Mouse (Mus musculus) kidney, postnatal 0 days (tissue): ENCODE results near the gene Tmed11. TPM values are rescaled to one million over a fixed set of nuclear protein-coding genes. Genes with fewer than 3 reads are reported as not detected.
A peak's percentile ranks its signal among the peaks of the same experiment; 100 is the strongest.
"Not testable (repeated sequence)": the region's sequence is repeated elsewhere in the genome, so short reads cannot be mapped to it uniquely, and the experiment has no call there.

Experiments used
- ATAC-seq: fragments of 200-750 bp; cut with Nextera tagmentation; replicated peaks from 2 replicates; pipeline ENCODE4 v1.8.0; 2017; ENCODE audit warnings: low read depth, moderate number of reproducible peaks, moderate TSS enrichment, moderate library complexity; ENCODE audit not compliant: low FRiP score
- DNase-seq: peaks from one replicate; pipeline ENCODE4 v3.0.0-alpha.2; 2016; ENCODE audit warnings: low spot score
- H3K27ac ChIP-seq: fragments of 300-500 bp; sonication (generic); 2 replicates; pipeline ENCODE4 v1.5.1; 2014; ENCODE audit warnings: mild to moderate bottlenecking
- H3K27me3 ChIP-seq: fragments of 300-500 bp; sonication (generic); 2 replicates; pipeline ENCODE4 v1.6.1; 2014; ENCODE audit warnings: low read length, mixed read lengths; ENCODE audit not compliant: insufficient read depth
- H3K36me3 ChIP-seq: fragments of 300-500 bp; sonication (generic); 2 replicates; pipeline ENCODE4 v1.6.1; 2014; ENCODE audit warnings: low read length, mixed read lengths; ENCODE audit not compliant: insufficient read depth
- H3K4me1 ChIP-seq: fragments of 300-500 bp; sonication (generic); replicated peaks from 2 replicates; pipeline ENCODE4 v1.6.1; 2014; ENCODE audit warnings: antibody characterized with exemption, low read length, mixed read lengths; ENCODE audit not compliant: insufficient read depth
- H3K4me2 ChIP-seq: fragments of 300-500 bp; sonication (generic); 2 replicates; pipeline ENCODE4 v1.6.1; 2014; ENCODE audit warnings: mild to moderate bottlenecking, low read length, moderate library complexity, mixed read lengths
- H3K4me3 ChIP-seq: fragments of 300-500 bp; sonication (generic); replicated peaks from 2 replicates; pipeline ENCODE4 v1.5.1; 2014; ENCODE audit warnings: low read depth, low read length
- H3K9ac ChIP-seq: fragments of 300-500 bp; sonication (generic); 2 replicates; pipeline ENCODE4 v1.6.1; 2014; ENCODE audit warnings: low read depth, low read length
- H3K9me3 ChIP-seq: fragments of 300-500 bp; sonication (generic); replicated peaks from 2 replicates; pipeline ENCODE4 v1.6.1; 2016; ENCODE audit warnings: low read length, inconsistent platforms, mixed read lengths
- CTCF ChIP-seq: IDR thresholded peaks from 2 replicates; pipeline ENCODE4 v1.5.1; 2016; ENCODE audit warnings: antibody characterized with exemption, low read depth, mild to moderate bottlenecking, moderate library complexity
- WGBS: fragments of 180-500 bp; shearing (Covaris S2); extraction: QIAGEN DNeasy Blood & Tissue Kit; methylation state at CpG from one replicate; pipeline ENCODE4 v1.1.7; 2014; 5-methylcytosine and 5-hydroxymethylcytosine counted together
- polyA plus RNA-seq: library from polyadenylated mRNA; unstranded; fragments of >200 nt; fragmentation: Nextera tagmentation; extraction: Ambion mirVana; gene quantifications from 2 replicates; pipeline ENCODE4 v1.2.1, GENCODE M21; 2015

Tmed11 gene
- polyA plus RNA-seq, 1 experiment from 2014 or later: not detected

DNA sequence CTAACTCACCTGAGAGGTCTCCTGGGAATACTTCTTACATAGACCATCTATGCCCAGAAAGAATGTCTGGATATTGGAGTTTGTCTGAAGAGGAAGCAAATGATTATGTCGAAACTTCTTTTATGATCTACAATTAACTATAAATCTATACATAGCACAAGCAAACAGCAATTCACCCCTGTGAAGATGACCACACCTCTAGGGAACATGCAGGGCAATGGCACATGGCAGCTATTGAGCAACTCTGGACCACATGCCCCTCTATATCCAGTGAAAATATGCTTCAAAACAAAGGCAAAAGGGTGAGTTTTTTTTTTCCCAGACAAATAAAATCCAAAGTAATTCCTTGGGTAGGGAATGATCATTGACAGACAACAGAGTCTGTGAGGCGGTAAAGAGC is 35.2 kb downstream of the Tmed11 start:
- H3K36me3 ChIP-seq: no peaks in the 10 kb centered on the region
- no peak for DNase-seq
- H3K9ac ChIP-seq: no peak overlapping the region
- H3K9me3 ChIP-seq: no peaks in the 10 kb centered on the region
- TF ChIP-seq CTCF: no peak
- H3K27ac ChIP-seq: no peak overlapping the region
- ATAC-seq: no peak
- no peak overlapping the region for H3K4me3 ChIP-seq
- no peak overlapping the region for H3K4me2 ChIP-seq
- 79% methylated on average over 2 of the region's 2 CpGs for WGBS
- no peaks in the 10 kb centered on the region for H3K4me1 ChIP-seq
- no peaks in the 10 kb centered on the region for H3K27me3 ChIP-seq

GRCm38 (mm10) chr5:108758396-108758795 is 36.8 kb downstream of the Tmed11 start:
- no peak overlapping the region for H3K27ac ChIP-seq
- no peaks in the 10 kb centered on the region for H3K27me3 ChIP-seq
- no peak overlapping the region for H3K4me3 ChIP-seq
- H3K4me2 ChIP-seq: no peak overlapping the region
- DNase-seq (peak; percentile 4), ATAC-seq (no peak)
- TF ChIP-seq CTCF: peak; percentile 53
- H3K4me1 ChIP-seq: no peaks in the 10 kb centered on the region
- no peaks in the 10 kb centered on the region for H3K9me3 ChIP-seq
- 60% methylated on average over 3 of the region's 3 CpGs for WGBS
- H3K36me3 ChIP-seq: no peaks in the 10 kb centered on the region
- H3K9ac ChIP-seq: no peak overlapping the region

- not testable (repeated sequence) for H3K9me3 ChIP-seq, H3K4me1 ChIP-seq, DNase-seq, H3K27ac ChIP-seq, H3K27me3 ChIP-seq, H3K36me3 ChIP-seq, H3K4me2 ChIP-seq, H3K4me3 ChIP-seq, H3K9ac ChIP-seq, ATAC-seq
- WGBS: 89% methylated on average over 4 of the region's 4 CpGs
Measured at GRCm38 (mm10) chr5:108751258-108751657, 43.9 kb downstream of the Tmed11 start.

- TF ChIP-seq CTCF: no peak
- WGBS: 81% methylated on average over 5 of the region's 5 CpGs
- DNase-seq (no peak), ATAC-seq (no peak)
- H3K4me3 ChIP-seq: no peak overlapping the region
- no peaks in the 10 kb centered on the region for H3K36me3 ChIP-seq
- no peak overlapping the region for H3K27ac ChIP-seq
- no peaks in the 10 kb centered on the region for H3K9me3 ChIP-seq
- H3K4me2 ChIP-seq: no peak overlapping the region
- H3K9ac ChIP-seq: no peak overlapping the region
- no peaks in the 10 kb centered on the region for H3K27me3 ChIP-seq
- no peaks in the 10 kb centered on the region for H3K4me1 ChIP-seq
Measured at GRCm38 (mm10) chr5:108750328-108751210, 44.6 kb downstream of the Tmed11 start.

- Histone ChIP-seq H3K9ac (no peak overlapping the region), H3K36me3 (no peaks in the 10 kb centered on the region), H3K4me3 (no peak overlapping the region), H3K9me3 (no peaks in the 10 kb centered on the region), H3K4me1 (no peaks in the 10 kb centered on the region), H3K27me3 (no peaks in the 10 kb centered on the region), H3K4me2 (no peak overlapping the region), H3K27ac (no peak overlapping the region)
- TF ChIP-seq CTCF: no peak
- no peak for DNase-seq
- WGBS: 70% methylated on average over 3 of the region's 3 CpGs
- no peak for ATAC-seq
Measured at GRCm38 (mm10) chr5:108744629-108745028, 50.5 kb downstream of the Tmed11 start.

DNA sequence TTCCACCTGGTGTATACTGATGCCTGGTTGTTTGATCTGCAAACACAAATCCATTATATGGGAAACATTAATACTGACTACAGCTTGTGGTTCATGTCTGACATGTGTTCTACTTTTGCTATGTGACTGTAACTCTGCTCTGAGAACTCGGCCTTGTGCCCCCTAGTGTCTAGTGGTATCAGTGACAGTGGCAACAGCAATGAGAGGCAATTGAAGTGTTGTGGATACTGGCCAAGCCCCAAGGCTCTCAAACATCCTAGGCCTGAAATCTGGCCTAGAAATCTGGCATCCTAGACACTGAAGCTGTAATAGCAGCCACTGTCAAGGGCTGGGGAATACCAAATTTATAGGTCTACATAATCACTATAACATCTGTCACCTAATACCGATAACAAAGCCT is 51.3 kb downstream of the Tmed11 start:
- WGBS: 38% methylated on average over 2 of the region's 2 CpGs
- ATAC-seq: no peak

DNA sequence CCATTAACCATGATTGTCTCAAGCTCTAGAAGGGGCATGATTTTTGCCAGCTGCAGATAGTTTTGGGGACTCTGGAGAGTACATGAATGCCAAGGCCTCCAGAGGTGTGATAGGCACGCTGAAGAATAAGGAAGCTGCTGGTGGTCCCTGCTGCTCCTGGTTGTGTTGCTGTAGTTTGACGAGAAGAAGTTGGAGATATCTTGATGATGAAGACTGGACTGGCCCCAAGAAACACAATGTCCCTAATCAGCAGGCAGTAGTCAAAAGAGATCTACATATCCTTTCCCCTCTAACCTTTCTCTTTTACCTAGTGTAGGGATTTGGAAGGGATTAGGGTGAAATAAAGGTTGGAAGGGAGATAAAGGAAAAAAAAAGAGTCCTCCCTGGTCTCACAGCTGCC is 52.6 kb downstream of the Tmed11 start:
- 73% methylated on average over 2 of the region's 2 CpGs for WGBS

More for the DNA sequence above, 51.3 kb downstream of the Tmed11 start:
- H3K4me3 ChIP-seq: no peak overlapping the region
- DNase-seq: no peak
- H3K4me1 ChIP-seq: no peaks in the 10 kb centered on the region
- no peaks in the 10 kb centered on the region for H3K36me3 ChIP-seq
- TF ChIP-seq CTCF: peak; percentile 29; the same call in 1 of the 2 replicates
- no peak overlapping the region for H3K27ac ChIP-seq
- no peak overlapping the region for H3K4me2 ChIP-seq
- H3K9ac ChIP-seq: no peak overlapping the region
- no peaks in the 10 kb centered on the region for H3K27me3 ChIP-seq
- H3K9me3 ChIP-seq: no peaks in the 10 kb centered on the region

More for the DNA sequence above, 52.6 kb downstream of the Tmed11 start:
- H3K27ac ChIP-seq: no peak overlapping the region
- no peak overlapping the region for H3K9ac ChIP-seq
- DNase-seq (no peak), ATAC-seq (no peak)
- TF ChIP-seq CTCF: no peak
- no peaks in the 10 kb centered on the region for H3K9me3 ChIP-seq
- no peaks in the 10 kb centered on the region for H3K27me3 ChIP-seq
- no peaks in the 10 kb centered on the region for H3K4me1 ChIP-seq
- H3K4me3 ChIP-seq: no peak overlapping the region
- no peak overlapping the region for H3K4me2 ChIP-seq
- H3K36me3 ChIP-seq: no peaks in the 10 kb centered on the region
